Mouse (Mus musculus) kidney, adult 2 months (tissue): ENCODE measurements around the gene 4930524J08Rik.

Experiments used
- CTCF ChIP-seq: fragments of 200-500 bp; conservative IDR thresholded peaks from 2 replicates; pipeline ENCODE4 v1.5.1; 2011; ENCODE audit warnings: low read depth, mild to moderate bottlenecking, control low read depth, low read length, moderate library complexity, mixed read lengths; ENCODE audit not compliant: insufficient read depth, insufficient read length
- POLR2A ChIP-seq: fragments of 200-500 bp; IDR thresholded peaks from one replicate; pipeline ENCODE4 v1.6.1; 2011; ENCODE audit warnings: low read depth, low read length, control low read depth

GRCm38 (mm10) chr5:99977516-99978301 is 1.2 kb upstream of the 4930524J08Rik start:
- TF ChIP-seq CTCF (no peak), POLR2A (no peak)
